Mouse (Mus musculus) midbrain, postnatal 0 days (tissue): ENCODE measurements around the gene P2ry1. TPM values are rescaled to one million over a fixed set of nuclear protein-coding genes. Genes with fewer than 3 reads are reported as not detected.

Experiments
- ATAC-seq: fragments of 200-750 bp; cut with Nextera tagmentation; 2 replicates; pipeline ENCODE4 v1.8.0; 2017; ENCODE audit warnings: moderate number of reproducible peaks, mild to moderate bottlenecking, moderate TSS enrichment, moderate library complexity; ENCODE audit not compliant: low FRiP score
- DNase-seq: peaks from one replicate; pipeline ENCODE4 v3.0.0-alpha.2; 2015; ENCODE audit warnings: low spot score
- H3K27ac ChIP-seq: fragments of 300-500 bp; sonication (generic); 2 replicates; pipeline ENCODE4 v1.5.1; 2014; ENCODE audit warnings: low read depth, mild to moderate bottlenecking, low read length, mixed read lengths
- H3K27me3 ChIP-seq: fragments of 300-500 bp; sonication (generic); 2 replicates; pipeline ENCODE4 v1.6.1; 2014; ENCODE audit warnings: low read length, control low read depth, mixed read lengths; ENCODE audit not compliant: insufficient read depth
- H3K36me3 ChIP-seq: fragments of 300-500 bp; sonication (generic); 2 replicates; pipeline ENCODE4 v1.6.1; 2014; ENCODE audit warnings: low read length, control low read depth, mixed read lengths; ENCODE audit not compliant: insufficient read depth
- H3K4me1 ChIP-seq: fragments of 300-500 bp; sonication (generic); 2 replicates; pipeline ENCODE4 v1.6.1; 2014; ENCODE audit warnings: mild to moderate bottlenecking, control low read depth, antibody characterized with exemption, low read length, mixed read lengths; ENCODE audit not compliant: insufficient read depth
- H3K4me2 ChIP-seq: fragments of 300-500 bp; sonication (generic); 2 replicates; pipeline ENCODE4 v1.6.1; 2014; ENCODE audit warnings: low read depth, mild to moderate bottlenecking, low read length, mixed read lengths; ENCODE audit not compliant: poor library complexity, severe bottlenecking
- H3K4me3 ChIP-seq: fragments of 300-500 bp; sonication (generic); 2 replicates; pipeline ENCODE4 v1.5.1; 2014; ENCODE audit warnings: low read depth, mild to moderate bottlenecking, low read length, moderate library complexity
- H3K9ac ChIP-seq: fragments of 300-500 bp; sonication (generic); replicated peaks from 2 replicates; pipeline ENCODE4 v1.6.1; 2014; ENCODE audit warnings: mild to moderate bottlenecking, low read length, moderate library complexity, mixed read lengths; ENCODE audit not compliant: poor library complexity, severe bottlenecking
- H3K9me3 ChIP-seq: fragments of 300-500 bp; sonication (generic); 2 replicates; pipeline ENCODE4 v1.6.1; 2016; ENCODE audit warnings: low read length, control low read depth
- CTCF ChIP-seq: IDR thresholded peaks from 2 replicates; pipeline ENCODE4 v1.5.1; 2016; ENCODE audit warnings: antibody characterized with exemption, mild to moderate bottlenecking
- WGBS: fragments of 180-500 bp; shearing (Covaris S2); extraction: QIAGEN DNeasy Blood & Tissue Kit; methylation state at CpG from one replicate; pipeline ENCODE4 v1.1.7; 2014; 5-methylcytosine and 5-hydroxymethylcytosine counted together
- polyA plus RNA-seq: library from polyadenylated mRNA; unstranded; fragments of >200 nt; fragmentation: Nextera tagmentation; extraction: Ambion mirVana; gene quantifications from 2 replicates; pipeline ENCODE4 v1.2.1, GENCODE M21; 2015
- total RNA-seq: library from RNA; depleted of rRNA; stranded (reverse); fragments of >200 nt; gene quantifications from 2 replicates; pipeline ENCODE4 v1.2.3, GENCODE M21; 2014; rRNA removed

Gene P2ry1
- total RNA-seq (12.7 and 14.7 TPM in 2 replicates), polyA plus RNA-seq (3.9 and 5.3 TPM in 2 replicates)

DNA sequence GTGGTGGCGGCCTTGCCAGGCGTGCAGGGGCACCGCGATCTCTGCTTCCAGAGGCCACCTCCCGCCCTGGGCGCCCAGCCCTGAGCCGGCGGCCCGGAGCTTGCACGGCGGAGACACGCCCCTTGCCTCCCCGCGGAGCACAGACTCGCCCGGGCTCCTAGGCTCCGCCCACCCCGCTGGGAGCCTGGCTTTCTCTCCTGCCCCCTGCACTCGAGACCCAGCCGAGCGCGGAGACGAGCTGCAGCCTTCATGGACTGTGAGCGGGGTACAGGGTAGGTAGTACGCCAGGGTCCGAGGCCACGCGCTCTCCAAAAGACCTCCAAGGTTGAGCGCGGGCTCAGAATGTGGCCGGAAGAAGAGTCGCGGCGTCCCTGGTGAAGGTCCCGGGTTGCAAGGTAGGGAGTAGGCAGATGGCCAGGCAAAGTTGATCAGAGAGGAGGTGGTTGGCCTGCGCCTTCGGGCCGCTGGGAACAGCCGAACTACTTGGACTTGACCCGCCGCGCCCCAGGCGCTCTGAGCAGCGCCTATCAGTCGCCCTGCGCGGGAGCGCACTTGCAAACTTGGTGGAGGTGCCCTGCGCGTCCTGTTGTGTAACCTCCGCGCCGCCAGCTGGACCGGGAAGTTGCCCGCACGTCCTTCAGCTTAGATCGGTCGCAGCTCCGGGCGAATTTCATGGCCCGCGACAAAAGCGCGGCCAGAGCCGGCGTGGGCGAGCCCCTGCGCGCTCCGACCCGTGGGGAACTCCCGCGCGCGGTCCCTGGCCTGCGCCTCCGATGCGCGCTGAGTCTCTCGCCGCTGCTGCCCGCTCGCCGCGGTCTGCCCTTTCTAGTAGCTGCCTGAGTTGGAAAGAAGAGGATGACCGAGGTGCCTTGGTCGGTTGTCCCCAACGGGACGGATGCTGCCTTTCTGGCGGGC is at the start of gene P2ry1:
Gene P2ry1 (plus strand): TSS at position 209 of the 915 bp plus-strand sequence.
- TF ChIP-seq CTCF, result peak; percentile 6; the same call in 1 of the 2 replicates
- Histone ChIP-seq H3K9me3 (no peaks in the 10 kb centered on the region), H3K27ac (peak within 1 kb of the TSS; percentile 12; the same call in 1 of the 2 replicates), H3K27me3 (no peaks in the 10 kb centered on the region), H3K4me2 (peak within 1 kb of the TSS; percentile 98), H3K9ac (peak within 1 kb of the TSS; percentile 64), H3K36me3 (no peaks in the 10 kb centered on the region), H3K4me3 (peak within 1 kb of the TSS; percentile 76), H3K4me1 (no peaks in the 10 kb centered on the region)
- peak; percentile 64 for DNase-seq
- peak; percentile 88 for ATAC-seq
- under 1% methylated on average over 85 of the region's 90 CpGs for WGBS

DNA sequence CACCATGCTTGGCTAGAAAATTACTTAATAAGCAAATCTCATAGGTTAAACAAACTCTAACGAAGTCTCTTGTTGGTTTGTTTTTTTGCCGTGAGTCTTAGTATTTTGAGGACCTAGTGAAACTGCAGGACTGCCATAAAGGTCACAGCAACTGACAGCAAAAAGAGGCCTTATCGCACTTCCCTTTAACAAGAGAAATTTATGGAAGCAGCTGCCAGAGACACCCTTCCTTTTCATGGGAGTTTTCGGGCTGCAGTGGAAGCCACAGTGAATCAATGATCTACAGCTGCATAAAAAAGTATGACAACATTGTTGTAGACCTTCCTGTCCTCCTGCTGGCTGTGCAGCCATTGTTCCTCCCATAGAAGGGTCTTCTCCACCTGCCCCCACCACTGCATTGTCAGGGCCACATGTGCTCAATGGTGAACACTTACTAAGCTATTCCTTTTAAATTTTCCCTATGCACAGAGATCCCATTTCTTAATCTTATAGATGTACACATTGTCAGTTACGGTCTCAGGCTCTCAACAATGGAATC is 49.3 kb upstream of the P2ry1 start:
- Histone ChIP-seq H3K4me3 (no peak overlapping the region), H3K27me3 (no peaks in the 10 kb centered on the region), H3K36me3 (no peaks in the 10 kb centered on the region), H3K9me3 (no peaks in the 10 kb centered on the region), H3K4me1 (no peaks in the 10 kb centered on the region), H3K9ac (no peak overlapping the region), H3K4me2 (no peak overlapping the region), H3K27ac (no peak overlapping the region)
- WGBS, result 89% methylated on average over 5 of the region's 5 CpGs
- no peak for TF ChIP-seq CTCF
- DNase-seq (no peak), ATAC-seq (no peak)

DNA sequence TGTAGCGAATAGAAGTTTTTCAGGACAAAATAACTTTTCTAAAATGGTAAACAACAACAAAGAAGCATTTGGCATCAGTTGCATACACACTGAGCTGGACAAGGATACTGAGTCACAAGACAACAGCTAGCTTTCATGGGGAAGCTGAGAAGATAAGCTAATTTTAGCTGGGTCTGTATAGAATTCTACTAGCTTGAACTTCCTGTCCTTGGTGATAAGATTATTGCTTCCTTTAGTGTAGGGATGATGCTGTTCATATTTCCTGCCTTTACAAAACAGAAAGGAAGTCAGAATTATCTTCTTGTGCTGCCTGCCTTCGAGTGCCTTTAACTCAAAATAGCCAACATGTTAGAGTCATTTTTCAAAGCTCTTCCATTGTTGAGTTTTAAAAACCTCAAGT is 48.5 kb upstream of the P2ry1 start:
- Histone ChIP-seq H3K9me3 (no peaks in the 10 kb centered on the region), H3K36me3 (no peaks in the 10 kb centered on the region), H3K4me2 (no peak overlapping the region), H3K27ac (no peak overlapping the region), H3K4me1 (no peaks in the 10 kb centered on the region), H3K27me3 (no peaks in the 10 kb centered on the region), H3K9ac (no peak overlapping the region), H3K4me3 (no peak overlapping the region)
- no peak for ATAC-seq
- no peak for DNase-seq
- 80% methylated on average over 2 of the region's 2 CpGs for WGBS
- no peak for TF ChIP-seq CTCF

DNA sequence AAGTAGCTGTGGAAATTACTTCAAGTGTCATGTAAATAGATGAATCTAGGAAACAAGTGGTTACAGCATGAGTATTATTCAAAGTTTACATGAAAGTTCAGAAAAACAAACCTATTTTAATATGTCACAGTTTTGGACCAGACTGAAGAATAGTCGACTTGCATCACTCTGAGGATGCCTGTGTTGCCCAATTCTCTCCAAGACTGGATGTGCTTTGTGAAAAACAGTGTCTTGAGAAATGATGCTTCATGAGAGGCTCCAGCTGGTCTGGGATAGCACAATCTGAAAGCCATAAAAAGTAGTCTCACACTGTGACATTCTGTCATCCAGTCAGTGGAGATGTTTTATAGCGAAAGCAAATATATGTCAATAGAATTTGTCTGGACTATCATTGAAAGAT is 43.8 kb upstream of the P2ry1 start:
- Histone ChIP-seq H3K9ac (no peak overlapping the region), H3K36me3 (no peaks in the 10 kb centered on the region), H3K4me1 (no peaks in the 10 kb centered on the region), H3K4me2 (no peak overlapping the region), H3K27me3 (no peaks in the 10 kb centered on the region), H3K4me3 (no peak overlapping the region), H3K27ac (no peak overlapping the region), H3K9me3 (no peaks in the 10 kb centered on the region)
- no peak for ATAC-seq
- 82% methylated on average over 2 of the region's 2 CpGs for WGBS
- DNase-seq, result no peak
- no peak for TF ChIP-seq CTCF

DNA sequence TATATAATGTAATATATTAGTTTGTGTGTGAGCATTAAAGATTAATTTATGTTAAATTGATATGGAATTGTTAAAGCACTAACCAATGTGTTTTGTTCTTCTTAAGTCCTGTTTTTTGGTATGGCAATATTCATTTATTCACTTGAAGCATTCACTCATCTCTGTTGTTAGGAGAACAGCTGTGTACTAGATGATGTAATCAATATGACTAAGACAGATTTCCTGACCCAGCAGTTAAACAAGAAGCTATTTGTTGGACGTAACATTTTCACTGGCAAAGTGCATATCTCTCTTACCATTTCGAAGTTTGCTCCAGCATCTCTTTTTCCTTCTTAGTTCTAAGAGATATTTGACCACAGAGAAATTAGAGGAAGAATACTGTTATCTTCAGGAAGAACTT is 37.5 kb upstream of the P2ry1 start:
- no peak overlapping the region for H3K4me3 ChIP-seq
- 92% methylated on average over 2 of the region's 2 CpGs for WGBS
- no peaks in the 10 kb centered on the region for H3K36me3 ChIP-seq

DNA sequence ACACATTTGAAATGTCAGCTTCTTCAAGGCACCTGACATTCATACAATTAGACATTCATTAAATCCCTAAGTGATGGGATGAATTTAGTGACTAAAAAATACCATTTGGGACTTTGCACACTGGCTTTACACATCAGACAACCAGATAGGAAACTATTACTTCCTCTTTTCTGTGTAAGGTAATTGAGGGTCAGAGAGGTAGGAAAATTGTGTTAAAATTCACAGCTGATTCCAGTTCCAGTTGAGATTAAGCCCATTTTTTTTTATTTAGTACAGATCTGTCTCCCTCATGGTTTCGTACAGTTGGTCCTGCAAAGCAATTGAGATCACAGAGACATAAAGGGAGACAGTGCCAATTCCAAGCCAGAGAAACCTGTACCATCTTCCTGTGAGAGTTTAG is 27.7 kb upstream of the P2ry1 start:
- no peak for DNase-seq
- H3K4me3 ChIP-seq, result no peak overlapping the region
- WGBS, result 85% methylated on average over 1 of the region's 1 CpGs
- no peak overlapping the region for H3K4me2 ChIP-seq
- no peak overlapping the region for H3K27ac ChIP-seq
- no peak for TF ChIP-seq CTCF
- H3K4me1 ChIP-seq, result no peaks in the 10 kb centered on the region
- no peaks in the 10 kb centered on the region for H3K27me3 ChIP-seq
- no peaks in the 10 kb centered on the region for H3K36me3 ChIP-seq
- H3K9me3 ChIP-seq, result no peaks in the 10 kb centered on the region
- H3K9ac ChIP-seq, result no peak overlapping the region
- no peak for ATAC-seq

More for the DNA sequence above, 37.5 kb upstream of the P2ry1 start:
- Histone ChIP-seq H3K4me2 (no peak overlapping the region), H3K27ac (no peak overlapping the region), H3K4me1 (no peaks in the 10 kb centered on the region), H3K9ac (no peak overlapping the region), H3K9me3 (no peaks in the 10 kb centered on the region), H3K27me3 (no peaks in the 10 kb centered on the region)
- ATAC-seq, result no peak
- no peak for TF ChIP-seq CTCF
- DNase-seq, result no peak
